Mouse (Mus musculus) neural tube, embryonic 15.5 days (tissue): Measurements from ENCODE around the gene Gnpat. TPM values are rescaled to one million over a fixed set of nuclear protein-coding genes. Genes with fewer than 3 reads are reported as not detected.

Source experiments
- ATAC-seq: fragments of 200-750 bp; cut with Nextera tagmentation; 2 replicates; pipeline ENCODE4 v1.8.0; 2017; ENCODE audit warnings: mild to moderate bottlenecking, moderate TSS enrichment, moderate library complexity; ENCODE audit not compliant: low FRiP score
- H3K27ac ChIP-seq: fragments of 300-500 bp; sonication (generic); replicated peaks from 2 replicates; pipeline ENCODE4 v1.5.1; 2015; ENCODE audit warnings: mild to moderate bottlenecking, inconsistent platforms
- H3K27me3 ChIP-seq: fragments of 300-500 bp; sonication (generic); replicated peaks from 2 replicates; pipeline ENCODE4 v1.6.1; 2015; ENCODE audit warnings: inconsistent platforms
- H3K36me3 ChIP-seq: fragments of 300-500 bp; sonication (generic); 2 replicates; pipeline ENCODE4 v1.6.1; 2015; ENCODE audit warnings: inconsistent platforms
- H3K4me1 ChIP-seq: fragments of 300-500 bp; sonication (generic); 2 replicates; pipeline ENCODE4 v1.6.1; 2015; ENCODE audit warnings: inconsistent platforms
- H3K4me2 ChIP-seq: fragments of 300-500 bp; sonication (generic); 2 replicates; pipeline ENCODE4 v1.6.1; 2015; ENCODE audit warnings: inconsistent platforms, mild to moderate bottlenecking, moderate library complexity
- H3K4me3 ChIP-seq: fragments of 300-500 bp; sonication (generic); replicated peaks from 2 replicates; pipeline ENCODE4 v1.5.1; 2015; ENCODE audit warnings: mild to moderate bottlenecking, inconsistent platforms
- H3K9ac ChIP-seq: fragments of 300-500 bp; sonication (generic); replicated peaks from 2 replicates; pipeline ENCODE4 v1.6.1; 2015; ENCODE audit warnings: mild to moderate bottlenecking, inconsistent platforms
- H3K9me3 ChIP-seq: fragments of 300-500 bp; sonication (generic); replicated peaks from 2 replicates; pipeline ENCODE4 v1.6.1; 2016; ENCODE audit warnings: inconsistent platforms
- WGBS: fragments of 180-500 bp; shearing (Covaris S2); methylation state at CpG from one replicate; pipeline ENCODE4 v1.1.7; 2015; ENCODE audit warnings: mixed read lengths; 5-methylcytosine and 5-hydroxymethylcytosine counted together
- polyA plus RNA-seq: library from polyadenylated mRNA; unstranded; fragments of >200 nt; fragmentation: Nextera tagmentation; extraction: Ambion mirVana; gene quantifications from 2 replicates; pipeline ENCODE4 v1.2.1, GENCODE M21; 2015

Gnpat gene
- polyA plus RNA-seq, 1 experiment from 2014 or later = 67.3 TPM

GRCm38 (mm10) chr8:124872690-124873089, 9.9 kb downstream of the Gnpat start:
- Histone ChIP-seq H3K27ac (no peak overlapping the region), H3K9ac (no peak overlapping the region), H3K9me3 (no peaks in the 10 kb centered on the region), H3K4me1 (no peaks in the 10 kb centered on the region), H3K4me2 (no peak overlapping the region), H3K4me3 (no peak overlapping the region), H3K27me3 (no peaks in the 10 kb centered on the region), H3K36me3 (peaks cover 71% of the 10 kb centered on the region)
- 96% methylated on average over 5 of the region's 5 CpGs for WGBS
- no peak for ATAC-seq

GRCm38 (mm10) chr8:124878141-124878540, 15.3 kb downstream of the Gnpat start:
- no peaks in the 10 kb centered on the region for H3K4me1 ChIP-seq
- WGBS = 96% methylated on average over 5 of the region's 5 CpGs
- H3K4me2 ChIP-seq = no peak overlapping the region
- H3K9me3 ChIP-seq = no peaks in the 10 kb centered on the region
- no peak overlapping the region for H3K4me3 ChIP-seq
- peaks cover 93% of the 10 kb centered on the region for H3K36me3 ChIP-seq
- H3K27me3 ChIP-seq = no peaks in the 10 kb centered on the region
- no peak for ATAC-seq
- H3K9ac ChIP-seq = no peak overlapping the region
- H3K27ac ChIP-seq = no peak overlapping the region

- WGBS = 86% methylated on average over 10 of the region's 10 CpGs
- Histone ChIP-seq H3K36me3 (peaks cover 93% of the 10 kb centered on the region), H3K4me3 (no peak overlapping the region), H3K4me2 (no peak overlapping the region), H3K27ac (no peak overlapping the region), H3K4me1 (no peaks in the 10 kb centered on the region), H3K9me3 (no peaks in the 10 kb centered on the region), H3K27me3 (no peaks in the 10 kb centered on the region), H3K9ac (no peak overlapping the region)
- no peak for ATAC-seq
These were observed 16.2 kb downstream of the Gnpat start for GRCm38 (mm10) chr8:124878946-124879526.

- Histone ChIP-seq H3K9ac (no peak overlapping the region), H3K27me3 (no peaks in the 10 kb centered on the region), H3K36me3 (peaks cover 89% of the 10 kb centered on the region), H3K27ac (no peak overlapping the region), H3K4me3 (no peak overlapping the region), H3K4me1 (peaks cover 7% of the 10 kb centered on the region; the same call in 1 of the 2 replicates), H3K9me3 (0 out of 2 replicates have a peak, but pooled peaks cover 3% of the 10 kb centered on the region), H3K4me2 (no peak overlapping the region)
- ATAC-seq = no peak
- WGBS = 96% methylated on average over 5 of the region's 5 CpGs
These were observed 25.6 kb downstream of the Gnpat start for GRCm38 (mm10) chr8:124888385-124888784.

DNA sequence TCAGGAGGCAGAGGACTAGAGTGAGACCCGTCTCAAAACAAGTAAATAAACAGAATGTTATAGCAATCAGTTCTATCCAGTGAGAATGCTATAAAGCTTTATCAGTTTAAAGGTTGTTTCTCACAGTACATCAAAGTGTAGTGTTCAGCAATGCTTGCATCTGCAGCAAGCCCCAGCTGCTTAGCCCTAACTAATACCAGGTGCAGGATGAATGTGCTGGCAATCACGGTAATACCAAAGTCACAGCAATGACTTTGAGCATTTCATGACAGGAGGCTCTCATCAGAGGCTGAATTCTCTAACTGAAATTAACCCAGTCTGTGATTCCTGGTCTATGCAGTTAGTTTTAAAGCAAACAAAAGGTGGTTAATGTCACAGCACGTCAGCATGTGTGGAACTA, 29.8 kb downstream of the Gnpat start:
- no peak overlapping the region for H3K9ac ChIP-seq
- 80% methylated on average over 3 of the region's 3 CpGs for WGBS
- no peak for ATAC-seq
- H3K36me3 ChIP-seq = peaks cover 65% of the 10 kb centered on the region
- 0 out of 2 replicates have a peak, but pooled peaks cover 2% of the 10 kb centered on the region for H3K9me3 ChIP-seq
- H3K4me2 ChIP-seq = no peak overlapping the region
- no peak overlapping the region for H3K4me3 ChIP-seq
- H3K4me1 ChIP-seq = peaks cover 38% of the 10 kb centered on the region
- no peak overlapping the region for H3K27ac ChIP-seq
- no peaks in the 10 kb centered on the region for H3K27me3 ChIP-seq

GRCm38 (mm10) chr8:124896010-124896631, 33.3 kb downstream of the Gnpat start:
- peak overlapping the region; percentile 85 for H3K27ac ChIP-seq
- H3K4me3 ChIP-seq = peak overlapping the region; percentile 99
- peaks cover 48% of the 10 kb centered on the region for H3K36me3 ChIP-seq
- H3K27me3 ChIP-seq = no peaks in the 10 kb centered on the region
- H3K9ac ChIP-seq = peak overlapping the region; percentile 83
- no peaks in the 10 kb centered on the region for H3K9me3 ChIP-seq
- H3K4me1 ChIP-seq = peaks cover 55% of the 10 kb centered on the region
- H3K4me2 ChIP-seq = peak overlapping the region; percentile 83
- WGBS = 89% methylated on average over 26 of the region's 26 CpGs
- ATAC-seq = no peak

GRCm38 (mm10) chr8:124896632-124897385, 34.0 kb downstream of the Gnpat start:
- Histone ChIP-seq H3K4me1 (peaks cover 55% of the 10 kb centered on the region), H3K9ac (peak overlapping the region; percentile 83), H3K36me3 (peaks cover 47% of the 10 kb centered on the region), H3K27ac (peak overlapping the region; percentile 85), H3K4me2 (peak overlapping the region; percentile 83), H3K4me3 (peak overlapping the region; percentile 99), H3K27me3 (no peaks in the 10 kb centered on the region), H3K9me3 (no peaks in the 10 kb centered on the region)
- peak; percentile 56 for ATAC-seq
- WGBS = 1% methylated on average over 60 of the region's 60 CpGs

DNA sequence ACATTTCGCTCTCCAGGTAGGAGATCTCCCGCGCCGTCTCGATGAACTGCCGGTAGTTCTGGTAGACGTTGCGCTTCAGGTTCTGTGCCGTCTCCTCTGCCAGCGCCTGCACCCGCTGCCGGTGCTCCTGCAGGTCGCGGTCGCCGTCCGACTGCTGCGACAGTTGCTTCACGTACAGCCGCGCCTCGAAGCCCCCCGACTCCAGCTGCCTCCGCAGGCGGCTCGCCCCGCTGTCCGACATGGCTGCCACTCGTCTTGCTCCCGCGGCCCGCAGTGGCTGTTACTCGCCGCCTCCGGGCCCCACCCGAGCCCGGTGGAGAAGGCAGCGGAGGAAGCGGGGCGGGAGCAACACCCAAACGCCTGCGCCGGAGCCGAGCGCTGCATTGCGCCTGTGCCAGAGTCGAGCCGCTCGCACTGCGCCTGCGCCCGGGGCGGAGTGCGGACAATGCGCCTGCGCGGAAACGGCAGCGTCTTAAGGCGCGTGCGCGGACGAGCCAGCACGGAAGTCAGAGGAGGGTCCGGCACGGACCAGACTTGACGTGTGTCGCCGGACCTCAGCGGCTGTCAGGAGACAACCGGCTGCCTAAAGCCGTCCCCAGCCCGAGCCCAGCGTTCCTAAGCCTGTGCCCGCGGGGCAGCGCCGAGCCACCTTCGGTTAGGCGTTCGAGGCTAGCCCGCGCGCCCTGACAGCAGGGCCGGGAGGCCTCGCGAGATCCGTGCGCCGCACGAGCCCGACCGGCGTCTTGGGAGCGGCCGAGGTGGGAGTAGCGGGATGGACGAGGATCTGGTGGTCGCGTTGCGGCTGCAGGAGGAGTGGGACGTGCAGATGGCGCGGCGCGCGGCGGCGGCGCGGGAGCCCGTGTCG, 34.8 kb downstream of the Gnpat start, which contains the start of the genes Exoc8 and Sprtn:
Exoc8 (minus strand) TSS at position 320 of the 865 bp plus-strand sequence.
Sprtn (plus strand) TSS at position 501 of the 865 bp plus-strand sequence.
- Histone ChIP-seq H3K4me1 (peaks cover 55% of the 10 kb centered on the region), H3K4me2 (peak within 1 kb of the TSS; percentile 83), H3K9ac (peak within 1 kb of the TSS; percentile 83), H3K9me3 (no peaks in the 10 kb centered on the region), H3K27ac (peak within 1 kb of the TSS; percentile 85), H3K36me3 (peaks cover 52% of the 10 kb centered on the region), H3K4me3 (peak within 1 kb of the TSS; percentile 99), H3K27me3 (no peaks in the 10 kb centered on the region)
- peak; percentile 89 for ATAC-seq
- under 1% methylated on average over 114 of the region's 114 CpGs for WGBS

DNA sequence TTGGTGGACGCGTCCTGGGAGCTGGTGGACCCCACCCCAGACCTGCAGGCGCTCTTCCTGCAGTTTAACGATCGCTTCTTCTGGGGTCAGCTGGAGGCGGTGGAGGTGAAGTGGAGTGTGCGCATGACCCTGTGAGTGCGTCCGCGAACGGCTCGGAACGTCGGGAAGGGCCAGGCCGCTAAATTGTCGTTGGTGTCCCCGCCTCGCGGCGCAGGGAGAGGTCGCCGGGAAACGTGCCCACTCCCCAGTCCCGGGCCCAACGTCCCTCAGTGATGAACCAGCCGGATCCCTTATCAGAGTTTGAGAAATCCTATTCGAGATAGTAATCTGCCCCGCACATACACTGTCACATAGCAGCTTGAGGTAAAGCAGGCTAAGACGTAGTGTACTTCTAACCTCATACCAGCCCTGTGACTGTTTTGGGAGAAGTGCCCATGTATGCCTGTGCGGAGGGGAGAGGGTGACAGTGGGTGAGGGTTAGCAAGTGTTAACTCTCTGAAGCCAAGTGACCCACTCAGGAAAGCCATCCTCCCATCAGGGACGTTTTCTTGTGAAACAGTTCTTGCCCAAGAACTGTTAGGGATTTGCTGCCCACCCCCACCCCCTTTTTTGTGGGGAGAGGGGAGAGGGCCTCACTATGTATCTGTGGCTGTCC, 35.5 kb downstream of the Gnpat start:
- 6% methylated on average over 31 of the region's 31 CpGs for WGBS
- H3K9ac ChIP-seq = peak overlapping the region; percentile 83
- H3K4me1 ChIP-seq = peaks cover 48% of the 10 kb centered on the region
- H3K27me3 ChIP-seq = no peaks in the 10 kb centered on the region
- peak overlapping the region; percentile 83 for H3K4me2 ChIP-seq
- peak overlapping the region; percentile 99 for H3K4me3 ChIP-seq
- H3K36me3 ChIP-seq = peaks cover 54% of the 10 kb centered on the region
- H3K9me3 ChIP-seq = no peaks in the 10 kb centered on the region
- ATAC-seq = peak; percentile 35; the same call in 1 of the 2 replicates
- H3K27ac ChIP-seq = peak overlapping the region; percentile 85

- Histone ChIP-seq H3K4me2 (no peak overlapping the region), H3K36me3 (peaks cover 72% of the 10 kb centered on the region), H3K27ac (no peak overlapping the region), H3K4me3 (no peak overlapping the region), H3K27me3 (no peaks in the 10 kb centered on the region), H3K4me1 (peaks cover 23% of the 10 kb centered on the region), H3K9ac (no peak overlapping the region), H3K9me3 (no peaks in the 10 kb centered on the region)
- WGBS = 95% methylated on average over 15 of the region's 15 CpGs
- ATAC-seq = no peak
These were observed 40.4 kb downstream of the Gnpat start for GRCm38 (mm10) chr8:124903198-124903597.
